Mouse (Mus musculus) bone marrow macrophage, adult 2 months (primary cell): ENCODE data around the gene Tff3.

ENCODE experiments used
- CTCF ChIP-seq: IDR thresholded peaks from 2 replicates; pipeline ENCODE4 v1.5.1; 2012; ENCODE audit warnings: low read depth, mild to moderate bottlenecking, low read length, moderate library complexity
- POLR2A ChIP-seq: IDR thresholded peaks from 2 replicates; pipeline ENCODE4 v1.6.1; 2012; ENCODE audit warnings: mild to moderate bottlenecking, low read depth, low read length, borderline replicate concordance

- no peak for TF ChIP-seq CTCF
- TF ChIP-seq POLR2A: no peak
These were observed 12.7 kb upstream of the Tff3 start for GRCm38 (mm10) chr17:31142116-31142515.
